Mouse (Mus musculus): ENCODE measurements around the gene Gpx4.

DNA sequence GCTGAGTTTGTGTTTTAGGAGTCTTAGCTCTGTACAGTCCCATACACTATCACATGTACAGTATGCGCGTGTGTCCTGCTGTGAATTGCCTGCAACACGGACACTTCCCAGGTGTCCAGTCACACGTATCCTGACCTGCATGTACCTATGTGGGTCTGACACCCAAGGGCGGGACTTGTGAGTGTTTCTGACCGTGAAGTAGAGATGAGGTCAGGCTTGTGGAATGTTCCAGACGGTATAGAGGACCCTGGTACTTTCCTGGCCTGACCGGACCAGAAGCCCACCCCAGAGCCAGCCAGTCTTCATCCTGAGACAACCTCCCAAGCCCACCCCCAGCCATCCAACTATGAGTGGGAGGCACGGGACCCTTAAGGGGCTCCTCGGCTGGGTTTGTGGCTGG lies 31.4 kb upstream of the Gpx4 start:
- TF ChIP-seq CTCF (IDR thresholded peaks at IDR 0.05; ENCODE audit: insufficient read depth, low read depth, low read length): no peak
- no peak for TF ChIP-seq POLR2A (IDR thresholded peaks at IDR 0.05; ENCODE audit: insufficient read depth, low read depth, low read length)

Measured in olfactory bulb, adult 2 months (tissue).